14 mouse cellular contexts compared by ENCODE assay signal in genomic region chr3:87401321-87401720, GRCm38 (mm10). TPM values are rescaled to one million over a fixed set of nuclear protein-coding genes. Genes with fewer than 3 reads are reported as not detected.
DNase-seq lines count a peak whose midpoint lies in the region; ATAC-seq and TF ChIP-seq lines count a peak whose summit lies in the region.
"Had no signal": no experiment of that assay in that cellular context is flagged by ENCODE, and none has a peak within 500 bp of the region (broad histone marks: within the 10 kb centered on the region; RNA-seq: fewer than 3 reads in every experiment).

No protein-coding gene starts in this region.

- 55% methylated on average over 5 of the region's 5 CpGs for WGBS in liver, adult 2 months
- 49% methylated on average over 5 of the region's 5 CpGs for WGBS in liver, embryonic 11.5 days

- H3K36me3 ChIP-seq in liver, adult 2 months (ENCODE audit: control insufficient read depth, insufficient read depth, low read length), result no peaks in the 10 kb centered on the region
- H3K36me3 ChIP-seq in liver, embryonic 11.5 days (ENCODE audit: control insufficient read depth, insufficient read depth, low read length), result no peaks in the 10 kb centered on the region

- H3K4me3 ChIP-seq in liver, adult 2 months (ENCODE audit: insufficient read depth, low read depth, low read length), result no peak overlapping the region
- no peak overlapping the region for H3K4me3 ChIP-seq in liver, embryonic 11.5 days (ENCODE audit: low read depth, low read length)

- no peak overlapping the region for H3K4me2 ChIP-seq in liver, embryonic 11.5 days

- H3K27me3 ChIP-seq in liver, adult 2 months (ENCODE audit: control insufficient read depth, insufficient read depth, low read length), result no peaks in the 10 kb centered on the region
- H3K27me3 ChIP-seq in liver, embryonic 11.5 days (replicated peaks; ENCODE audit: control insufficient read depth, insufficient read depth, low read length), result no peaks in the 10 kb centered on the region

- no peak for TF ChIP-seq POLR2A in liver, adult 2 months (IDR thresholded peaks at IDR 0.05; ENCODE audit: extremely low read depth, insufficient read depth, low read length)

- H3K9me3 ChIP-seq in liver, embryonic 11.5 days (ENCODE audit: control insufficient read depth, low read length), result no peaks in the 10 kb centered on the region

- no peaks in the 10 kb centered on the region for H3K4me1 ChIP-seq in liver, adult 2 months (ENCODE audit: control insufficient read depth, insufficient read depth, low read length)
- H3K4me1 ChIP-seq in liver, embryonic 11.5 days (replicated peaks; ENCODE audit: control insufficient read depth, insufficient read depth, low read length), result no peaks in the 10 kb centered on the region

- H3K9ac ChIP-seq in liver, adult 2 months (ENCODE audit: low read depth, low read length), result no peak overlapping the region
- H3K9ac ChIP-seq in liver, embryonic 11.5 days (ENCODE audit: low read depth, low read length), result no peak overlapping the region

- peak; percentile 32 for DNase-seq in liver, adult 2 months (ENCODE audit: extremely low read depth, low read depth, low spot score)
- DNase-seq in liver, embryonic 11.5 days (ENCODE audit: low spot score), result no peak
- DNase-seq in naive thymus-derived CD4-positive, alpha-beta T cell, adult 2 months (ENCODE audit: low read depth), result peak; percentile 55
- peak; percentile 50 for DNase-seq in thymus, postnatal 25 days
- no peak for DNase-seq in cerebellum, adult 9-11 months
- DNase-seq in gastrocnemius, adult 18-20 months (ENCODE audit: low spot score), result no peak
- DNase-seq in heart, adult 9 months (ENCODE audit: low spot score in 2 of 2), result no peak
- DNase-seq: gastrocnemius, postnatal 25 days; kidney, adult 18-20 months had no signal

- H3K79me2 ChIP-seq in liver, adult 2 months (ENCODE audit: control insufficient read depth, insufficient read depth, low read length), result no peaks in the 10 kb centered on the region

- no peak overlapping the region for H3K27ac ChIP-seq in liver, adult 2 months (replicated peaks; ENCODE audit: insufficient read depth, low read depth, low read length)
- no peak overlapping the region for H3K27ac ChIP-seq in liver, embryonic 11.5 days (ENCODE audit: low read depth, low read length)

- no peak for TF ChIP-seq CTCF in liver, adult 2 months (IDR thresholded peaks at IDR 0.05; ENCODE audit: low read depth, low read length)

- ATAC-seq in liver, embryonic 11.5 days (replicated peaks; ENCODE audit: low FRiP score), result no peak
- ATAC-seq in hematopoietic stem cell, adult 5-6 weeks (replicated peaks in 1 of 2; ENCODE audit: insufficient read depth in 1 of 2, low FRiP score in 2 of 2, low TSS enrichment in 1 of 2, low read depth in 1 of 2, poor library complexity in 2 of 2, severe bottlenecking in 2 of 2), result peak; percentile 90 to 94

RNA-seq across cellular contexts. Expression of gene Fcrl1, which starts 25.1 kb away (rescaled TPM):
- total RNA-seq in liver, adult 2 months (2014; rRNA removed), result 0.37 and 0.60 TPM in 2 replicates
- 0.22 and 0.44 TPM in 2 replicates for polyA plus RNA-seq in liver, adult 2 months (2012; rRNA removed)
- polyA plus RNA-seq in liver, embryonic 11.5 days (2014; fragmentation: Nextera tagmentation; extraction: Ambion mirVana), result 1.9 and 2.1 TPM in 2 replicates
- 3.7 and 6.4 TPM in 2 replicates for total RNA-seq in hematopoietic stem cell, adult 5-6 weeks (2017)
- not detected for total RNA-seq in gastrocnemius, adult 18-20 months (2021)
- total RNA-seq: gastrocnemius, postnatal 25 days had no signal

RNA-seq across cellular contexts. Expression of gene Fcrl5, which starts 34.3 kb away (rescaled TPM):
- total RNA-seq in liver, adult 2 months (2014; rRNA removed), result 0.07 TPM in 1 of 2 replicates, not detected in the other
- 0.04 TPM in 1 of 2 replicates, not detected in the other for polyA plus RNA-seq in liver, adult 2 months (2012; rRNA removed)
- not detected in 2 replicates for polyA plus RNA-seq in liver, embryonic 11.5 days (2014; fragmentation: Nextera tagmentation; extraction: Ambion mirVana)
- total RNA-seq in hematopoietic stem cell, adult 5-6 weeks (2017), result not detected in 2 replicates
- not detected for total RNA-seq in gastrocnemius, adult 18-20 months (2021)
- total RNA-seq: gastrocnemius, postnatal 25 days; heart, postnatal 25 days; megakaryocyte-erythroid progenitor cell, adult 5-6 weeks had no signal
- polyA plus RNA-seq: cortical plate, adult 2 months had no signal

RNA-seq across cellular contexts. Expression of gene Cd5l, which starts 43.6 kb away (rescaled TPM):
- 135 and 162 TPM in 2 replicates for total RNA-seq in liver, adult 2 months (2014; rRNA removed)
- polyA plus RNA-seq in liver, adult 2 months (2012; rRNA removed), result 32.4 and 63.9 TPM in 2 replicates
- polyA plus RNA-seq in liver, embryonic 11.5 days (2014; fragmentation: Nextera tagmentation; extraction: Ambion mirVana), result 3.2 and 3.8 TPM in 2 replicates
- total RNA-seq in hematopoietic stem cell, adult 5-6 weeks (2017), result 0.74 and 2.1 TPM in 2 replicates
- total RNA-seq in gastrocnemius, adult 18-20 months (2021), result not detected
- total RNA-seq: left cerebral cortex, postnatal 14 days; megakaryocyte-erythroid progenitor cell, adult 5-6 weeks had no signal
- polyA plus RNA-seq: cortical plate, adult 2 months had no signal

Comparison
In these comparisons a context has a peak if more than half of its experiments do, and no peak if none do; other contexts are left out.
1. DNase-seq: peak in liver, adult 2 months (single experiment), naive thymus-derived CD4-positive, alpha-beta T cell, adult 2 months (single experiment) and thymus, postnatal 25 days (single experiment); none in liver, embryonic 11.5 days (single experiment), cerebellum, adult 9-11 months (single experiment), gastrocnemius, adult 18-20 months (single experiment) and heart, adult 9 months (0 of 2).
2. RNA of gene Cd5l, which starts 43.6 kb away (total RNA-seq): 135 to 162 TPM in liver, adult 2 months; 0.74 to 2.1 TPM in hematopoietic stem cell, adult 5-6 weeks and not detected in gastrocnemius, adult 18-20 months; every median in the first group is over 10 times any median in the second.